Mouse (Mus musculus): ENCODE measurements at regions not wholly inside any gene's neighbourhood (a gene's known extent, or its start where the extent isn't known, plus 50 kb on each side); places are given as distances from the start of the nearest gene placed in this dataset.
"Not testable (repeated sequence)": the region's sequence is repeated elsewhere in the genome, so short reads cannot be mapped to it uniquely, and the experiment has no call there.

DNA sequence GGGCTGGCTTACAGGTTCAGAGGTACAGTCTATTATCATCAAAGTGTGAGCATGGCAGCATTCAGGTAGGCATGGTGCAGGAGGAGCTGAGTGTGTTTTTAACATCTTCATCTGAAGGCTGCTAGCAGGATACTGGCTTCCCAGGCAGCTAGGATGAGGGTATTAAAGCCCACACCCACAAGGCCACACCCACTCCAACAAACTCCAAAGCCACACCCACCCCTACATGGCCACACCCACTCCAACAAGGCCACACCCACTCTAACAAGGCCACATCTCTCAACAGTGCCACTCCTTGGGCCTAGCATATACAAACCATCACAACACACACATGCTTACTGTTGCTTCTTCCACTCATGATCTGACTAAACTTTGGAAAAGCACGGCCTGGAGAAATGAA is 172.5 kb downstream of the Msrb3 start:
- DNase-seq (ENCODE audit: low spot score), result no peak

DNA sequence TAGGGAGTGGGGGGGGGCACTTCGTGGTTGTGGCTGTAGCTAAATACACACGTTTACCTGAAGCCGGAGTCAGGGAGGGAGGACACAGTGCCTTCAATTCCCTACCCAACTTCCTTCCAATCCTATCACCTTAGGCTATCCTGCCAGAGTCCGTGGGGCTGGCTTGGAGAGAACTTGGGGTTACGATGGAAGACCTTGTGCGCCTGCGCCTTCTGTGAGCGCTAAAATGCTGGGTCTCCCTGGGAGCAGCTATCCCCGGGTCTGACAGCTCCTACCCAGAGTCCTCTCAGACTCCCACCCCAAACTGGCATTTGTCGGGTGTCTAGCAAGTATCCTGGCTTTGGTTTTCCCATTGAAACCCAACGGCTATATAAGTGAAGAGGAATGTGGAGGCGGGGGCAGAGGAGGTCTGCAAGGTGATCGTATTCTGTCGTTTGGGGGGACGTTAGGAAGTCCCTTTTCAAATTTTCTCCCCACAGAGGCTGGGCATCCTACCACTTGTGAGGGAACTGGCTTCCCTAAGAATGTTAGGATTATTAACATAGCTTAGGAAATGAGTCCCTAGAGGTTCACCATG is 176.9 kb downstream of the Msrb3 start:
- no peak for DNase-seq (ENCODE audit: low spot score)

DNA sequence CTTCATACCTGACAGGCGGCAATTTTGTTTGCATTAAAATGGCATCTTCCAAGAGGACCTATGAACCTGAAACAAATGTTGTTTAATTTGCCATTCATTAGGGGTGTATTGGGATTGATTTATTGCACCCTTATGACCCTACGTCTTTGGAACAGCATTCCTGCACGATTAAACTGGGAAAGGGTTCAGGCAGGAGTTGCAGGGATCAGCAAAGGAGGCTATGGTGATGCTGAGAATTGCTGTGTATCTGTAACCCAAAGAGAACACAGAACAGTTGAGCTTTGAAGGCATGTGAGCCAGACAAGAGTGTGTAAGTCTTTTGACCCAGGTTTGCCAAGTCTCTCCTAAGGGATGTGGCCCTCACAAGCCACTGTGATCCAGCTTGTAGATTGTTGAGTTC is 177.9 kb downstream of the Msrb3 start:
- DNase-seq (ENCODE audit: low spot score), result no peak

DNA sequence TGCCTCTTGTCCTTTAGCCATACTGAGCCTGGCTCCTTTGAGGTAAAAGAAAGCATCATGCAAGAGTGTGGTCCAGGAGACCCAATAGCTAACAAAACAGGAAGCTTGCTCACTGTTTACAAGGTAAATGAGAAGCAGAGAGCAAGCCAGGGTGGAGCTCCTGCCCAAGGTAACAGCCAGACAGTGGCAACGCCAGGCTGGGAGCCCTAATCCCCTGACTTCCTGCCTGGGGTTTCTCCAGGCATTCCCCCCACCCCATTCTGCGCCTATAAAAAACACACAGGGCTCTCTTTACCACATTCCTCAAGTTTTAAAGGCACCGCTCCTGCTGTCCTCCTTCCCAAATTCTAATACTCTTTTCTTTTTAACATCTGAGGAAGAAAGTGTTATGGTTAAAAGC is 178.8 kb downstream of the Msrb3 start:
- no peak for DNase-seq (ENCODE audit: low spot score)

DNA sequence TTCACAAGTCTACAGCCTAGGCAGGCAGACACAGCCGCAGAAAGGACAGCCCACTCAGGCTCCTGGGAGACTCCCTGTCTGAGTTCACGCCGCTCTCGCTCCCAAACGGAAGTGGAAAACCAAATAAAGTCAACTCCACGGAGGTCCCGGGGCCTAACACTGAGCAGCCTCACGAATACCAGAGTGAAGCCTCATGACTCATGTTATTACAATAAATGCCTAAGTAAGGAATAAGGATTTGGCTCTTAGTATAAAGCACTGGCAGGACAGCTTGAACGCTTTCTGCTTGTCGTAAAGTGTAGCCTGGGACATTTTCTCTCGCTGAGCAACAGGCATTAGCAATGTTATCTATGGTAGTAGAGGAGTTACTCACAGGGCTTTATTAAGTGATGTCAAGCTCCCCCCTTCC is 181.7 kb downstream of the Msrb3 start:
- no peak for DNase-seq (ENCODE audit: low spot score)

DNA sequence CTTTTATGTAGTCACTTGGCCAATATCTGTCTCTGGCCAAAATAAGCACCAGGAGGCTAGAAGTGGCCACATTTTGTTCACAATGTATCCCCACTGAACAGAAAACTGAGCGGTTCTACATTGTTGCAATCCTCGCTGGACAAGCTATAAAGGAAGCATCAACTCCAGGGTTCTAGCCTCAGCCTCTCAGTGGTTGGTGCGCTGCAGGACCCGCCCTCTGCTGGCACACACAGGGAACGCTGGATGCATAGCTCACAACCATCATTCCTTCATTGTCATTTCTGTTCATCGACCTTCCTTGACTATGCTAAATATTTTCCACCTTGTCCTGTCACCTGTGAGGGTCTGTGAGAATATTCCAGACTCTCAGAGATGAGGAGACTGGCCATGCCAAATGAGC is 182.5 kb downstream of the Msrb3 start:
- DNase-seq (ENCODE audit: low spot score), result no peak

DNA sequence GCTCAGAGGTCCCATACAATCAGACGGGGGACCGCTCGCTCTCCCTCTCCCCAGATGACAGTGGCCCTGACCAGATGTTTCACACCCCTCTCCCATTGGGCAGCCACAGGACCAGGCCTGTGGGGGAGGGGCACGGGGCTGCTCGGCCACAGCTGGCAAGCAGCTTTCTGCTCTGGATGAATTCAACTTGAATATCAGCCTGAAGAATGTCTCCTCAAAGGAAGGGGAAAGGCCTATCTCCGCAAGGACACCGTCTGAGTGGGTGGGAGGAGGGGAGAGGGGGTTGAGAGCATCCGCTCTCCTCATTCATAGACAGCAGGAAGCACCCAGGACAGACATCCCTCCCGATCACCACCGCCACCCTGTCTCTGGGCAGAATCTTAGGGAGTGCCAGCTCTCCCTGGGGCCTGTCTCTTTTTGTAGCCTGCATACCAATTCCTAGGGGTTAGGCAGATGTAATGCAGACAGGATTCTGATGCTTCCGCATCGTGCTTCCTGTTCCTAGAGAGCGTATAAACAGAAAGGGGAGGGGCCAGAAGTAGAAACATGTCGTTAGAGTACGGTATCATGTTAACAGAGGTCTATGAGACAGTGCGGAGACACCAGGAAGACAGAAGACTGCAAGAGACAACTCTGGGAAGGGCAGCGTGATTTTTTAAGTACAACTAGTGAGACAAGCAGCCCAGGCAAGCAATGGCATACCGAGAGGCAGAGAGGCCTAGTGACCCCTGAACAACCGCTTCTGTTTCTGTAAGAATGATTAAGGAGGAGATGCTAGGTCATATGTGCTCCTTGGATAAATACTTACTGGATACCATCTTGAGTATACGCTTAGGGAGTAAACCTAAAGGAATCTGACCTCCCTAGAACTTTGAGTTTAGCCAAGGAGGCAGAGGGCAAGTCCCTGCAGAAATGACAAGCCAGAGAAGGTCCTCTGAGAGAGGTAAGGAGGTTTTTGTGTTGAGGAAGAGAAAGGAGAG is 190.8 kb downstream of the Msrb3 start:
- no peak for DNase-seq (ENCODE audit: low spot score)

DNA sequence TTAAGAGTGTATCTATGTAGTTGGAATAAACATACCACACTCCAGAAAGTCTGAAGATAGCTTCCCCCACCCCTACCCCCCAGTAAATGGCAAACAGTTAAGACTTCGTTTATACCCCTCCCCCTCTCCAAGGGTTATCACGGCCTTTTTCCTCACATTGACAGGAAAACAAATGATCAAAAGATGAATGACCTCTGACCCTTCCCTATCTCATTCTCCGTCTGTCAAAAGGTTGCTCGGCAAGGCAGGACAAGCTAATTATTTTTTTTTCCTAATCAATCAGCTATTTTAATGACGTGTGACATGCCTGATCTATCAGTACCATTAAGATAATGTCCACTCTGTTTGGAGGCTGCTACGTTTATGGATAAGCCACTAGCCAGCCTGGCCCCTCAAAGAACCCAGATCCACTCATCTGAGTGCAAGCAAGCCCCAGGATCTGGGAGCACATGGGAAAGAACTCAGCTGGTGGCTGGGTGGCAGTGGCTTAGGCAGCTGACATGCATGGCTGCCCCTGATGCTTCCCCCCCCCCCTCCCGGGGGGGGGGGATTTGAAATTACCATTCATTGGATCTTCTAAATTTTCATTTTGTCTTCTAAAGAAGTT is 192.1 kb downstream of the Msrb3 start:
- no peak for DNase-seq (ENCODE audit: low spot score)

DNA sequence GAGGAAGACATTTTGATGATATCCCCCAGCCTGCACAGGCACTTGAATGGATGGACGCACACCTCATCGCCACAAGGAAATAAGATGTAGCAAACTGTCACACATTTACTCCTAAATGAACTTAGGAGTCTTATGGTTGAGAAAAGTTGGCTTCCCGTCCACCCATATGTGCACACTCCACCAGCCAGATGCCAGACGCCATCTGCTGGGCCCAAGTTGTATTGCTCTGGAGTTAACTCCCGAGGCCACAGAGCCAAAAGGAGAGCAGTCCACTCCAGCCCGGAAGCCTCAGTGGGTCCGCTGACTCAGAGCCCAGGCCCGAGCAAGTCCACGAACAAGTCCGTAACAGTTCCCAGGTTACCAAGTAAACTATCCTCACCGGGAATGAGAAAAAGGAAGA is 197.1 kb downstream of the Msrb3 start:
- peak; percentile 79 for DNase-seq (ENCODE audit: low spot score)

DNA sequence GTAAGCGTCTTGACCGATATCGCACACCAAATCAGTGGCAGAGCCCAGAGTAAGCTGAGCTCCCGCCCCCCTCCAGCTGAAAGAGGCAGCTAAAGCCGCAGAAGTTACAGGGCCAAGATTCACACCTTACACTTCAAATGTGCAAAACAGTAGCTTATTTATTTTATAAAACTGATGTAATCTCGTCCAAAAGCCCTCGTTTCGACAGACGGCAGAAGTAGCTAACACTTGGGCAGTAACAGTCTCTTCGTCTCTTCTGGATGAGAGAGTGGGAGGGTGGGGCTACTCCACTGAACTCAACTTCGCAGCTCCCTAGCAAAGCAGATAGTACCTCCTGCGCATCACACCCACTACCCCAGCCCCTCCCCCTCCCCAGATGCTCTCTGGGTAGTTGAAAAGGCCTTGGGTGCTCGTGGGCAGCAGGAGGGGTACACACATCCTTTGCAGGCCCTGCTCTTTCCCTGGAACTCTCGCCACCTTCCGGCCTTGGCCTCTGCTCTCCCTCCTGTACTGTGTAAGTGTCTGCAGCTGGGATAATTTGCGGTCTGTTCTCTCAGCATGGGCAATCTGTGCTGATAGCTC is 201.5 kb downstream of the Msrb3 start:
- no peak for DNase-seq (ENCODE audit: low spot score)

DNA sequence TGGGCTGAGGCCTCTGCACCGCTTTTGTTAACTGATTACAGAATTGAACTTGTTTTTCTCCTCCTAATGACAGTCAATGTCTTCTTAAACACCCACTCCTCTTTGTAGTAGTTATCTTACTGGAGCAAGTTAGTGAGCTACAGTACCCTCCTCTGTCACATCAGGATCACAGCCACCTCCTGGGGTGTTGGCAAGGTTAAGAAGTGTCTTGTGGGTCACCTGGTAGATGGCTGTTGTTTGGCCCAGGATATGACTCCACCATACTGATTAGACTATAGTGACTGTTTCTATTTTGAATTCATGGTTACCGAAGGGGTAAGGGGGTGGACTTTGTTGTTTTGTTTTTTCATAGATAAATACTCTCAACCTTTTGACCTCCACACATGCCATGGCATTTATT is 202.4 kb downstream of the Msrb3 start:
- DNase-seq (ENCODE audit: low spot score), result no peak

DNA sequence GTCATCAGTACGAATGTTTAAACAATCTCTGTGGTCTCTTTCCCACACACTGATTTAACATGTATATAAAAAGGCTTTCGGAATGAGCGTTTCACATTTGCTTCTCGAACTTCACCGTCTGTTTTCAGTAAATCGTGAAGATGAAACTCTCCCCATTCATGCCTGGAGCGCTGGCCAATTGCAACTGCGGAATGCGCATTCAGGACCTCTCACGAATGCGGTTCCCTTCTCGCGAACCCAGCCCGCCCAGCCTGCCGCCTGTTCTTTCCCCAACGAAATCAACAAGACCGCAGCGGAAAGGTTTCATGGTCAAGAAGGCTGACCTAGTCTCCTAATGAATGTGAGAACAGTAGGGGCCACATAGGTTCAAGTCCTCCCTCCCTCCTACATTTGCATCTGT is 204.4 kb downstream of the Msrb3 start:
- DNase-seq (ENCODE audit: low spot score), result no peak

DNA sequence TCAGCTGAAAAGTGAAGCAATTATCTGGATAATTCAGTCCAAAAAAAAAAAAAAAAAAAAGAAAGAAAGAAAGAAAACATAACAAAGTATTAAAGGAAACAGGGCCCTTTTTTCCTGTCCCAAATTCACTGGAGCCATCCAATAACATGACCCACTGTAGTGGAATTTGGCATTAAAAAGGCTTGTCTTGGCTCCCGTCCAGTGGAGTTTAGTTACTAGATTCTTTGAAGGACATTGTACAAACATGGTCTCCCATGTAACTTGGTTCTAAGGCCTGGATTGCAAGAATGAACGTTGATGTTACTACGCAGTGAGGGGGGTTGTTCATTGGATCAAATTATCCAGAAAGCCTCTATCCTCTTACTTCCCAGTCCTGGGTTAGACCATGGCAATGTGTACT is 207.4 kb downstream of the Msrb3 start:
- peak; percentile 27 for DNase-seq (ENCODE audit: low spot score)

DNA sequence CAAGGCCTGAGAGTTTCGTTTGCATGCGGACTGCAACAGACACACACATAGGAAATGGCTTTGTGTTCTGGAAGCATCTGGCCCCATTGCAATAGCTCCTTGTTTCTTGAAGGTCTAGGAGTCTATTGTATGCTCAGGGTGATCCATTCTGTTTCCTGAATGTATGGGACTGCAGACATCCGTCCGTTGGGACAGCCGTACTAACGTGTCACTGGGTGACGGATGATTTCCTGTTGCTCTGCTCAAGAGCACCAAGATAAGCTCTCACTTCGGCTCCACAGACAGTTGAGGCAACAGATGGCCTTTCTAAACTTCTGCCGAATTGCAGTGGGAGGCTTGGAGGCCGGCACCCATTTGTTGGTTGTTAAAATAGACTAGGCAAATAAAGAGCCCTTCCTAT is 209.9 kb upstream of the Hmga2 start:
- no peak for DNase-seq (ENCODE audit: low spot score)

DNA sequence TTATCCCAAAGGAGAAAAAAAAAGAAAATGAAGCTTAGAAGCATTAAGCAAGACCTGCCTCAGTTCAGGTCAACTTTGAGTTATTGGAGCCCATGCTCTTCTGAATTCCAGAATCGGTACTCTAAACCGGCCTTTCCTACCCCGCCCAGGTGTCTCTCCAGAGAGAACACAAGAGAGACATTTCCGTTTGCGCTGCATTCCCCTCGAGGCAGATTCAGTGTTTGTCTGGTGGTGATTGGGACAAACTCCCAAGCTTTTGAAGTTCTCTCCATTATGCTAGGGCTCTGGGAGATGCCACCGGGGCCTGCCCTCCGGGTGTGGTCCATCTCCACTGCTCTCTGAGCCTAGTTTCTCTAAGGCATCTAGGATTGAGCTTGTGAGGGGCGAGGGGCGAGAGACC is 205.8 kb upstream of the Hmga2 start:
- DNase-seq (ENCODE audit: low spot score), result no peak

DNA sequence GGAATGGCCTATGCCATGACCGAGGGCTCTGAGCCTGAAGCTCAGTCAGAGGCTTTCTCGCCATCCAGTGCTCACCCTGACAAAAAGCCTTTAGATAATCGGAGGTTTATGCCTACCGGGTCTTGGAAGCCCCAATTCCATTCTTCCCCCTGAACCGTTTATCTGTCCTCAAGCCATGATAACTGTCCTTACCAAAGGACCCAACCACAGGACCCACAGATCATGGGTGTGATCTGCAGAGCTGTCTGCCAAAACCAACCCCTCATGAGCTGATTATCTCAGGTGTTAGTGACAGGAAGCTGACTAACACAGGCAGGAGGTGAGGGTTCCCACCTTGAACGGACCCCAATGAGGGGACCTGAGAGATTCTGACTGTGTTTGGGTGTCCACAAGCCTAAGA is 203.7 kb upstream of the Hmga2 start:
- DNase-seq (ENCODE audit: low spot score), result no peak

DNA sequence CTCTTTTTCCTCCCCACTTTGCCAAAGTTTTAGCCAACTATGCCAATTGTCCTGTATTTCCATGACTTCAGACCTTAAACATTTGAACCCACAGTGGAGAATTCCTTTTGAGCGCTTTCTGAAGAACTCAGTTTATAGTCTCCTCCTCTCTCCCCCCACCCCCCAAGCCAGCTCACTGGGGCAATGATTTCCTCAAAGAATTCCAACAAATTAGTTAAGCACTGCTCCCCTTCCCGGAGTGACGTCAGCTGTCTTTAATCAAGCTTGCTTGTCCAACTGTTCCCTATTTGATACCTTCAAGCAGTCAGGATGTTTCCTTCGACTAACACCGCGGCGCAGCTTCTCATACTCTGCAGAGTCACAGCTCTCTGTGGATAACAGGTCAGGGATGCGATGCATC is 202.0 kb upstream of the Hmga2 start:
- DNase-seq (ENCODE audit: low spot score), result no peak

DNA sequence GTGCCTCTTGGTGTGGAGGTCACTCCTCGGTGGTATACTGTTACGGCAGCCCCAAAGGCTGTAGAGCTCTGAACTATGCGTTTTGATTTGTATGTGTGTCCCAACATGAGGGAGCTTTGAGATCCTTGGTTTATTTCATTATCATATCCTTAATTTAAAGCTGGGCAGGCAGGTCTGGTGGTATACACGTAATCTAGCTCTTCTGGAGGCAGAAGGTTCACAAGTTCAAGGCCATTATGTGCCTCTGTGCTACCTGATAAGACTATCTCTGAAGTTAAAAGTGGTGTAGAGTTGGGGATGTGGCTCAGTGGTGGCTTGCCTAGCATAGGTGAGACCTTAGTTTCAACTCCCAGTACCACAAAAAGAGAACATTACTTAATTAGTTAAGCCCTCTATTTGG is 199.1 kb upstream of the Hmga2 start:
- no peak for DNase-seq (ENCODE audit: low spot score)

DNA sequence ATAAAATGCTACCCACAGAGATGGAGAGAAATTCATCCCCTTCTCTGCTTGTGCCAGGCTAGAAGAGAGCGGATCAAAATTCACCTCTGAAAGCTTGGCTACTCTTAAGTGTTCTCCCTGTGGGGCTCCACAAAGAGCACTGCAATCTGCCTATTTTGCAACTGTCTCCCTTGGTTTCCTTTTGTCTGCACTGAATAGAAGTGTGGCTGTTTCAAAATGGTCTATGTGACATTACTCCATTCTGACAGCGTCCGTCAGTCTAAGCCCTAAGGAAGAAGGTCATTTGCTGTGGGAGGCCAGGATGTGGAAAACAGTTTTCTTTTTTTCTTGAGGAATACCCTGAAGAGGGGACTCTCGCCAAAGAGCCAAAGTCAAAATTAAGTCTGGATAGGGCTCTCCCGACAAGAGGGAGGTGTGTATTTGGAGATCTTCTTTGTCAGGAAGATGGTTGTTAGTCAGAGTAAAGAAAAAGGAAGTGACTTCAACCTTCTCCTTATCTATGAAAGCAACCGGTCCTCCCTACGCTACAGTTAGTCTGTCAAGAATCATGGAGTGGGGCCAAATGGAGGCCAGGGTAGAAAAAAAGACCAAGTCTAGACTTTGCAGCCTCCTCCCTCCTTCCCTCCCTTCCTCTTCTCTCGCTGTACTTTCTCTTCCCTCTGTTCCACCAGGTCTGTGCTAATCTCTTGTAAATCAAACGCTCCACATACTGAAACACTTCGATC is 198.2 kb upstream of the Hmga2 start:
- no peak for DNase-seq (ENCODE audit: low spot score)

DNA sequence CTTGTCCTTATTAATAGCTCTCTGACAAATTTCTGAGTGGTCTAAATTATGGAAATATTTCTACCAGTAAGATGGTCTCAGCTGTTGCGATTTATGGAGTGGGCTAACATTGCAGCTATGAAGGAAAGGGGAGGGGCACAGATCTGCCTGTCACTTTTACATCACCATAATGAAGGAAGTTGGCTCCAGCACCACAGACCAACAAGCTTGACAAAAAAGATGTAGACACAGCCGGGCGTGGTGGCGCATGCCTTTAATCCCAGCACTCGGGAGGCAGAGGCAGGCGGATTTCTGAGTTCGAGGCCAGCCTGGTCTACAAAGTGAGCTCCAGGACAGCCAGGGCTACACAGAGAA is 191.4 kb upstream of the Hmga2 start:
- not testable (repeated sequence) for DNase-seq (ENCODE audit: low spot score)

DNA sequence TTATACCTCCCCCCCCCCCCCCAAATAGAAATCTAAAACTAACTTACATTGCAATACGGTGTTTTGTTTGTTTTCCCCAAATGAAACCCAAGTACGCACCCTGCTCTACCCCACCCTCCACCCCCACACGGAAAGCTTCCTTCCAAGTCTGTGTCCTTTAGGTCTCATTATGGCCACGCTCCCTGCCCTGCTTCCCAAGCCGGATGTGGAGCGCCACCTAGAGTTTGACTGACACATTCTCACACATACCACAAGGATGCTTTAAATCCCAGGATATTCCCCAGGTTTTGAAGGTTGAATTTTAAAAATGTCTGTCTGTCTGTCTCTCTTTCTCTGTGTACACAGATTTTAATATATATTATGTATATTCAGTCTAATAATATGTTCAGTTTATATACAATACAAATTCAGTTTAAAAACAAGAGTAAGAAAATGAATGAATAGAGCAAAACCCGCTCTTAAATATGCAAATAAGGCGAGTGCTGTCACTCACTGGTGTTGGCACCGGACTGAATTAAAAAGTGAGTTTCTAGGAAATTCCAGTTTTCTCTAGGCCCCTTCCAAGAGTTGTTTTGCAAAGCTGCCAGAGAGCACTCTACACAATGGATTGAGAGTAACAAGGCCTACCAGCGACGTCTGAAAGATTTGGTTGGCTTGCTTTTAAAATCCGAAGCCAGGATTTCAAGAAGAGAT is 190.9 kb upstream of the Hmga2 start:
- peak; percentile 48 for DNase-seq (ENCODE audit: low spot score)

Data from ovary, postnatal 14 days (tissue).